Mouse (Mus musculus) hindlimb bud, embryonic 11.5 days (tissue): ENCODE data around the gene Snx30.

Experiments used
- DNase-seq: peaks from one replicate; pipeline ENCODE4 v3.0.0-alpha.2; 2012; ENCODE audit warnings: low read depth, low spot score; ENCODE audit errors: extremely low spot score

Gene Snx30

DNA sequence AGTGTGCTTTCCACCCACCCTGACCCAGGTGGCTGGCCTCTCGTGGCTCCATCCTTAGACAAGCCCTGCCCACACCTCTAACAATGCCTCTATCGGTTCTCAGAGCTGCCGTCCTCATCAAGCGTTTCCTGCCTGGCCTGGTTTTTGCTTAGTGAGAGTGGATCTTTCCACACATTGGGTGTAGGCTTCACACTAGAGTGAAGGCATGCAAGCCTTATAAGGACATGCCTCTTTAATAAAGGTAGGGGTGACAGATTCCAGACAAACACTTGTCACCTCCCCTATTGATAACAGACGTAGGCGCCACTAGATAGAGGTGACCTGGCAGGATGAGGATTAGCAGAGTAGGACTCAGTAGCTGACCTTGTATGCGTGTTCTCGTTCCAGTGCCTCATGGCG is 92.9 kb downstream of the Snx30 start:
- DNase-seq: no peak

- no peak for DNase-seq
Observed at GRCm38 (mm10) chr4:59901810-59902209, 96.2 kb downstream of the Snx30 start.

GRCm38 (mm10) chr4:59902547-59902946 is 96.9 kb downstream of the Snx30 start:
- DNase-seq: no peak

GRCm38 (mm10) chr4:59907092-59907491 is 101.5 kb downstream of the Snx30 start:
- DNase-seq: no peak

DNA sequence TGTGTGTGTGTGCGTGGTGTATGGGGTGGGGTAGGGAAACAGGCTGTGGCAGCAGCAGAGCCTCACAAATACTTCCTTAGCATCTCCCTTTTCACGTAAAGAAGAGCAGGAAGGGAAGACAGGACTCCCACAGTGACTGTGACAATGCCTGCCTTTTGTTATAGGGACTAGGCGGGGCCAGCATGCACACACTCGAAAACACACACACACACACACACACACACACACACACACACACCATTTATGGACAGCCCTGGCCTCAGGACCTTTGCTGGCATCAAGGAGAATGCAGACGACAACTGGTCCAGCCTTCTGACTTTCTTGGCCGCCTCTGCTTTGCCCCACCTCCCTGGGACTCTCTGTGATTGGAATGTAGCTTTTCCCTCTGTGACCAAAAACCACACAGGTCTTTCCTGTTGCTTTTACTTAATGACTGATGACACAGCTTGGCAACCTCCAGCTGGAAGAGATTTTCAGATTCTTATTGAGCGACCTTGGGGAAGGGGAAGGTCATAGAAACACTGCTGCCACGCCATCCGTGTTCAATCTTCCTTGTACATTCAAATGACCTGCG is 102.1 kb downstream of the Snx30 start:
- no peak for DNase-seq

GRCm38 (mm10) chr4:59908785-59909184 is 103.1 kb downstream of the Snx30 start:
- DNase-seq: no peak

DNA sequence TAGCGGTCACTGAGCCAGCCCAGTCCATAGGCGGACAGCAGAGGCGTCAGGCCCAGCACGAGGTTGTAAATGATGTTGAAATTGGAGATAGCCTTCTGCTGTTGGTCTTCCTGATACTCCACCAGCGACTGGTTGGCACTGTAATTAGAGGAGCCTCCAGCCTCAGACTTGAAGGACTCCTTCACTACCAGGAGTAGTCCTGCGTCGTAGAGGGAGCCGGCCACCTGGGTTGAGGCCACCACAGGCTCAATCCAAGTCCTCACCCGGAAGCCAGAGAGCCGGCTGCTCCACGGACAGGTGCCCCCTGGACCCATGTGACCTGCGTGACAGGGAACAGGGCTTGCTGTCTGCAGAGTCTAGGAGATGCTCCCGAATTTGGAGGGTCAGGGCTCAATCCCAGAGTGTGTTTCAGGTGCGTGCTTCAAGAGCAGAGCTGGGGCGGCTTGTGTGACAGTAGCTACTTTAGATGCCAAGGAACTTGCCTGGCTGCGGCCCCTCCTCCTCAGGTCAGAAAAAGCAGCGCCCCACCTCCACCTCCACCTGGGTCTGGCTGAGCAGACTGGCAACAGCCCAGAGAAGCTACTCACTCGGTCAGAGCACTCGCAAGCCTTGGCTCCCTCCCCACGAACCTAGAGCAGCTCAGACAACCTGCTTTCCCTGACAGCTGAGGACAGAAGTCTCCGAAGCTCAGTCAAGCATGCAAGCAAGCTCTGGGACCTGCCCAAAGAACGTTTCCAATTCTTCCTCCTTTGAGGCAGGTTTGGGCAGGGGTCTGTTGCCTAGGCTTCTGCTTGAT is 109.2 kb downstream of the Snx30 start, which contains the start of gene Slc46a2:
Gene Slc46a2 (minus strand): TSS at position 449 of the 796 bp plus-strand sequence.
- DNase-seq: no peak

DNA sequence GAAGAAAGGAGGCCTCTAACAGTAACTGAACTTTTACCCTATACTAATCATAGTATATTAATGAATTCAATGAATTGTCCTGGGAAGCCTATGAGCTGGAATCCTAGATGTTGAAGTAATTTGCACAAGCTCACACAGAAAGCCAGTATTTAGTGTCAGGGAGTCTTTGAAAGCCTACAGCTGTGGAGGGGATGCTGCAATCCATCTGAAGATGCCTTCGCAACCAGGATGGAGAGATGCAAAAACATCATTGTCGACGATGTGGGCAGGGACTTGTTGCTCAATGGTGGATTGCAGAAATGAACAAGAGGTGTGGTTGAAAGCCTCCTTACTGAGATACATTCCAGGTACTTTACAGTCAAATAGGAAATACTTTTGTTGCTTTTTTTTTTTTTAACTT is 112.3 kb downstream of the Snx30 start:
- DNase-seq: no peak

DNA sequence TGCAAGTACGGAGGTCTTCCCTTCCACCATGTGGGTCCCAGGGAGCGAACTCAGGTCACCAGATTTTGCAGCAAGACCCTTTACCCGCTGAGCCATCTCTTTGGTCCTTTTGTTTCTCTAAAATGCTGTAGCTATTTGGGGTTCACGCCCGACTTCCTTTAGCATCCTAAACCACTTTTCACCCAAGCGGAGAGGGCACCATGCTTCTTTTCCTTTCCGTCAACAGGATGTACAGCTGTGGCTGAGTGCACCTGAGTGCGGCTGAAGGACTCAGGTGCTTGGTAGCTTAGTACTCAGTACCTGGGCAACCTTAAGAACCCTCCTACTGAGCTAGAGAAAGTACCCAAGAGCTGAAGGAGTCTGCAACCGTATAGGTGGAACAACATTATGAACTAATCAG is 119.4 kb downstream of the Snx30 start:
- no peak for DNase-seq

DNA sequence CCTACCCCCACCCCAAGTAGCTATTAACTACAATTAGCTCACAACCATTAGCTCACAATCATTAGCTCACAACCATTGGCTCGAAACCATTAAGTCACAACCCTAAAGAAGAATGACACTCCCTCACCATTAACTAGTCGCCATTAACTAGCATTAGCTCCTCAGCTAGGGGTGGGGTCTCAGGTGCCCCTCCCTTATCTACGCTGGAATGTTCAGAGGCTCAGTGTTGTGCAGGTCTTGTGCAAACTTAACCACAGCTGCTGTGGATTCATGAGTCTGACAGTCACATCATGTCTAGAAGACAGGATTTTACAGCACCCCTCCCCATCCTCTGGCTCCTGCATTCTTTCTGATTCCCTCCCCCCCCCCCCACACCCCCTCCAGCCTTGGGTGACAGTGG is 122.0 kb downstream of the Snx30 start:
- no peak for DNase-seq

DNA sequence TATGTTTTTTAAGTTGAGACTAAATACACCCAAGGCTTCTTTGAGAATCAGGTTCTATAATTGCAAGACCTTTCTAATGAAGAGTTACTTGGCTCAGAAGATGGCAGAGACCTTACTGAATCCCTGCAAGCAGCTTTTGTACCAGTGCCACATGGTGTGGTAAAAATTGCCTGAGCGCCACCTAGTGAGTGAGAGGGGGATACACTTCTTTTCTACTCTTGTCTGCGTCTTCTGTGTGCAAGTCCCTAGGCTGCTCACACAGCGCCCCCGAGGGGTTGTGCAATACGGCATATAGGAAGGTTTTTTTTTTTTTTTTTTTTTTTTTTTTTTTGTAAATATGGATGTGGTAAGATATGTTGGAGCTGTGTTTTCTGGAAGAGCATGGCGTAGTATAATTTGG is 122.7 kb downstream of the Snx30 start:
- DNase-seq: peak; percentile 16

GRCm38 (mm10) chr4:59932505-59933281 is 127.1 kb downstream of the Snx30 start:
- DNase-seq: peak; percentile 20

DNA sequence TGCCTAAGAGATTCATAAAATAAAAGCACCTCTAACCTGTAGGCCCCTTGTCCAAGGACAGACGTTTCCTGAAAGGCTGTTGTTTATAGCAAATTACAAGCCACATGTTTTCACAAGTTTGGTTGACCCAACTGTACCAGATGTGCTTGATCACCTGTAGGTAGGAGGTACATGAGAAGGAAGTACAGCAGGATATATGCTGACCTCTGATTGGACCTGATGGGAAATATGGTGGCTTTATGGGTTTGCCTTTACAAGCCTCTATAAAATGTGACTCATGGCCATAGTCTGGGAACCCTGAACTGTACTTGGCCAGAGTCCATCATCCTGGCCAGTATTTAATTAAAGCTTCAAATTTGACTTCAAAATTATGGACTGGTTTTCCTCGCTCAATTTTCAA is 131.9 kb downstream of the Snx30 start:
- DNase-seq: no peak
